Mouse (Mus musculus): ENCODE results near the gene Ksr1. TPM values are rescaled to one million over a fixed set of nuclear protein-coding genes. Genes with fewer than 3 reads are reported as not detected.

Gene Ksr1
- total and polyA plus RNA-seq, 3 experiments, result 22.5 to 73.1 (median 61.2) TPM

- H3K27me3 ChIP-seq (replicated peaks), result no peaks in the 10 kb centered on the region
- DNase-seq (ENCODE audit: extremely low read depth), result no peak
- dilution Hi-C loops (cut with MboI; ENCODE audit: extremely low pct_ligation_motif_present, extremely low pct_unique_long_range_greater_than_20kb, low sequenced_read_pairs) (no loop called here), in situ Hi-C loops (cut with MboI; ENCODE audit: low pct_ligation_motif_present, low pct_unique_long_range_greater_than_20kb, low sequenced_read_pairs) (no loop called here)
- TF ChIP-seq MAZ (IDR thresholded peaks at IDR 0.05; ENCODE audit: low read depth, low read length) (no peak), POLR2A (IDR thresholded peaks at IDR 0.05; ENCODE audit: low read depth, low read length) (0 out of 2 replicates have a peak, but pooled peaks have one; percentile 7)
- no peak overlapping the region for H3K9ac ChIP-seq (ENCODE audit: insufficient read depth, low read depth)
- H3K4me3 ChIP-seq (replicated peaks in 1 of 3; ENCODE audit: low read depth in 2 of 3, low read length in 2 of 3, poor library complexity in 1 of 3), result no peak overlapping the region
- H3K27ac ChIP-seq (ENCODE audit: insufficient read depth, low read depth), result no peak overlapping the region
- H3K4me2 ChIP-seq (ENCODE audit: insufficient read depth, low read depth, poor library complexity, severe bottlenecking), result no peak overlapping the region
- peaks cover 13% of the 10 kb centered on the region for H3K9me3 ChIP-seq (replicated peaks; ENCODE audit: low read length)
- H3K36me3 ChIP-seq (replicated peaks in 1 of 2; ENCODE audit: control insufficient read depth in 1 of 2, insufficient read depth in 1 of 2, low read length in 1 of 2), result peaks cover 53 to 87% of the 10 kb centered on the region in 2 experiments
- H3K79me2 ChIP-seq (replicated peaks; ENCODE audit: control insufficient read depth, extremely low read depth, insufficient read depth, poor library complexity, severe bottlenecking), result peaks cover 23% of the 10 kb centered on the region
- peaks cover 29 to 64% of the 10 kb centered on the region in 2 experiments for H3K4me1 ChIP-seq (ENCODE audit: control insufficient read depth in 1 of 2, insufficient read depth in 2 of 2)
These were observed 95.3 kb downstream of the Ksr1 start for GRCm38 (mm10) chr11:79050781-79051507.

GRCm38 (mm10) chr11:79048906-79049305, 97.3 kb downstream of the Ksr1 start:
- Histone ChIP-seq H3K36me3 (replicated peaks in 1 of 2; ENCODE audit: control insufficient read depth in 1 of 2, insufficient read depth in 1 of 2, low read length in 1 of 2) (peaks cover 72 to 92% of the 10 kb centered on the region in 2 experiments), H3K4me1 (ENCODE audit: control insufficient read depth in 1 of 2, insufficient read depth in 2 of 2) (peaks cover 22 to 57% of the 10 kb centered on the region in 2 experiments), H3K4me3 (replicated peaks in 1 of 3; ENCODE audit: low read depth in 2 of 3, low read length in 2 of 3, poor library complexity in 1 of 3) (no peak overlapping the region), H3K27ac (ENCODE audit: insufficient read depth, low read depth) (no peak overlapping the region), H3K9me3 (replicated peaks; ENCODE audit: low read length) (peaks cover 13% of the 10 kb centered on the region), H3K79me2 (replicated peaks; ENCODE audit: control insufficient read depth, extremely low read depth, insufficient read depth, poor library complexity, severe bottlenecking) (peaks cover 9% of the 10 kb centered on the region), H3K9ac (ENCODE audit: insufficient read depth, low read depth) (no peak overlapping the region), H3K27me3 (replicated peaks) (no peaks in the 10 kb centered on the region), H3K4me2 (ENCODE audit: insufficient read depth, low read depth, poor library complexity, severe bottlenecking) (no peak overlapping the region)
- dilution Hi-C loops (cut with MboI; ENCODE audit: extremely low pct_ligation_motif_present, extremely low pct_unique_long_range_greater_than_20kb, low sequenced_read_pairs) (no loop called here), in situ Hi-C loops (cut with MboI; ENCODE audit: low pct_ligation_motif_present, low pct_unique_long_range_greater_than_20kb, low sequenced_read_pairs) (no loop called here)
- TF ChIP-seq SMC3 (IDR thresholded peaks at IDR 0.05; ENCODE audit: low read depth, low read length) (peak; percentile 40; the same call in 1 of the 2 replicates), USF2 (conservative IDR thresholded peaks at IDR 0.05; ENCODE audit: low read depth, low read length) (no peak), CTCF (conservative IDR thresholded peaks at IDR 0.05 in 1 of 2, IDR thresholded peaks at IDR 0.05 in 1 of 2; ENCODE audit: low read depth in 2 of 2, low read length in 2 of 2) (peak; percentile 34 to 41; a peak in 3 of 4 replicates), UBTF (IDR thresholded peaks at IDR 0.05; ENCODE audit: low read depth, low read length) (no peak), ZKSCAN1 (IDR thresholded peaks at IDR 0.05; ENCODE audit: borderline replicate concordance, low read depth, low read length) (no peak), MEF2A (IDR thresholded peaks at IDR 0.05; ENCODE audit: borderline replicate concordance, low read depth, low read length) (no peak), RAD21 (IDR thresholded peaks at IDR 0.05; ENCODE audit: low read depth, low read length) (peak; percentile 40), ZC3H11A (IDR thresholded peaks at IDR 0.05; ENCODE audit: low read depth, low read length) (no peak), GABPA (IDR thresholded peaks at IDR 0.05; ENCODE audit: insufficient replicate concordance, low read depth, low read length) (no peak), NRF1 (IDR thresholded peaks at IDR 0.05; ENCODE audit: low read depth, low read length) (no peak), TBP (conservative IDR thresholded peaks at IDR 0.05; ENCODE audit: low read depth, low read length) (no peak), ZNF384 (IDR thresholded peaks at IDR 0.05; ENCODE audit: low read depth, low read length) (no peak), RCOR1 (conservative IDR thresholded peaks at IDR 0.05; ENCODE audit: low read depth, low read length) (no peak), EP300 (IDR thresholded peaks at IDR 0.05; ENCODE audit: low read length) (no peak), BHLHE40 (IDR thresholded peaks at IDR 0.05; ENCODE audit: low read depth, low read length) (no peak), CHD1 (IDR thresholded peaks at IDR 0.05; ENCODE audit: low read depth, low read length) (no peak), E2F4 (IDR thresholded peaks at IDR 0.05; ENCODE audit: insufficient replicate concordance, low read depth, low read length) (no peak), JUN (IDR thresholded peaks at IDR 0.05; ENCODE audit: insufficient read depth, low read depth, low read length) (no peak), ELF1 (IDR thresholded peaks at IDR 0.05; ENCODE audit: low read depth, low read length) (no peak), ETS1 (conservative IDR thresholded peaks at IDR 0.05; ENCODE audit: low read depth, low read length) (no peak)
- DNase-seq (ENCODE audit: extremely low read depth), result no peak
